In the genomic region with DNA sequence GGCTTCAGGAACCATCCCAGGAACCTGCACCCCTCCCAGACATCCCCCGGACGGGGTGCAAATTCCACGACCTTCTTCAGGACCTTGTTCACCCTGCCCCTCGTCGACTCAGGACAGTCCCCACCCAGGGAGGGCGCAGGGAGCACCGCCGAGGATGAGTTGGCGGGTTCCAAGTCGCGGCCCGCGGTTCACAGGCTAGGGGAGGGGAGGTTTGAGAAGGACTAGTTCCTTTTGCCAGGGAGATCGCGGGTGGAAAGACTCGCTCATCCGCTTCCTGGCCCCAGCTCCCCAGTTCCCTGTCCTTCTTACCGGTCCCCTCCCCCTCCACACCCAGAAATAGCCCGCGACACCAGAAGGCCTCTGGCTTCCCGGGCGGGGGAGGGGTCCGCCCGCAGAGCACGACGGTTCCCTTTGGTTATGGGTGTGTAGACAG, we compare ENCODE assay signal across 8 mouse cellular contexts. TPM values are rescaled to one million over a fixed set of nuclear protein-coding genes. Genes with fewer than 3 reads are reported as not detected.
DNase-seq lines count a peak whose midpoint lies in the region; ATAC-seq and TF ChIP-seq lines count a peak whose summit lies in the region.

TSS of gene Fam19a3 (minus strand) at position 370 of the 433 bp plus-strand sequence.

- peak in 1 of 2 experiments; percentile 10 for DNase-seq in cerebellum, adult 2 months
- no peak for DNase-seq in cerebellum, postnatal 4 days (ENCODE audit: low spot score in 2 of 2)
- peak; percentile 39 for DNase-seq in embryonic facial prominence, embryonic 10.5 days (ENCODE audit: low spot score)
- peak; percentile 40 to 74 for DNase-seq in kidney, postnatal 25 days
- peak; percentile 92 for DNase-seq in midbrain, embryonic 11.5 days (ENCODE audit: low spot score, missing footprints)
- DNase-seq in thymus, postnatal 4 days = peak; percentile 59
- no peak for DNase-seq in testis, postnatal 10 days (ENCODE audit: low spot score)

- H3K9me3 ChIP-seq in embryonic facial prominence, embryonic 10.5 days = no peaks in the 10 kb centered on the region
- H3K9me3 ChIP-seq in heart, embryonic 14.5 days (ENCODE audit: control insufficient read depth, low read length) = no peaks in the 10 kb centered on the region
- H3K9me3 ChIP-seq in midbrain, embryonic 11.5 days (ENCODE audit: control insufficient read depth, low read length) = no peaks in the 10 kb centered on the region

- H3K27me3 ChIP-seq in cerebellum, adult 2 months (ENCODE audit: control insufficient read depth, insufficient read depth, low read length) = no peaks in the 10 kb centered on the region; the same call in 1 of the 2 replicates
- H3K27me3 ChIP-seq in embryonic facial prominence, embryonic 10.5 days (replicated peaks; ENCODE audit: low read depth, poor library complexity, severe bottlenecking) = peaks cover 100% of the 10 kb centered on the region
- H3K27me3 ChIP-seq in heart, embryonic 14.5 days (ENCODE audit: control insufficient read depth, insufficient read depth, low read length) = peaks cover 10% of the 10 kb centered on the region
- peaks cover 81% of the 10 kb centered on the region for H3K27me3 ChIP-seq in midbrain, embryonic 11.5 days (ENCODE audit: control insufficient read depth, insufficient read depth, low read length)

- no peak for TF ChIP-seq POLR2A in cerebellum, adult 2 months (IDR thresholded peaks at IDR 0.05; ENCODE audit: borderline replicate concordance, insufficient read depth, low read length)

- peak within 1 kb of the TSS; percentile 18 for H3K4me3 ChIP-seq in cerebellum, adult 2 months (replicated peaks; ENCODE audit: insufficient read depth, low read depth, low read length)
- H3K4me3 ChIP-seq in embryonic facial prominence, embryonic 10.5 days = peak within 1 kb of the TSS; percentile 64
- peak within 1 kb of the TSS; percentile 67 to 71 for H3K4me3 ChIP-seq in heart, embryonic 14.5 days (ENCODE audit: control insufficient read depth in 1 of 2, insufficient read depth in 1 of 2, low read depth in 1 of 2, low read length in 2 of 2)
- H3K4me3 ChIP-seq in midbrain, embryonic 11.5 days (ENCODE audit: low read depth, low read length) = peak within 1 kb of the TSS; percentile 38

- H3K27ac ChIP-seq in cerebellum, adult 2 months (ENCODE audit: insufficient read depth, low read length) = no peak within 1 kb of the TSS
- H3K27ac ChIP-seq in embryonic facial prominence, embryonic 10.5 days (replicated peaks) = no peak within 1 kb of the TSS; the same call in 1 of the 2 replicates
- peak within 1 kb of the TSS; percentile 84 to 93 for H3K27ac ChIP-seq in heart, embryonic 14.5 days (replicated peaks in 1 of 2; ENCODE audit: control insufficient read depth in 1 of 2, insufficient read depth in 1 of 2, low read depth in 2 of 2, low read length in 2 of 2)
- H3K27ac ChIP-seq in midbrain, embryonic 11.5 days (ENCODE audit: low read depth, low read length) = no peak within 1 kb of the TSS

- H3K4me2 ChIP-seq in heart, embryonic 14.5 days (ENCODE audit: low read length) = peak within 1 kb of the TSS; percentile 98
- peak within 1 kb of the TSS; percentile 78 for H3K4me2 ChIP-seq in midbrain, embryonic 11.5 days

- no peaks in the 10 kb centered on the region for H3K36me3 ChIP-seq in embryonic facial prominence, embryonic 10.5 days (replicated peaks)
- H3K36me3 ChIP-seq in heart, embryonic 14.5 days (ENCODE audit: control insufficient read depth, insufficient read depth, low read length) = peaks cover 16% of the 10 kb centered on the region
- H3K36me3 ChIP-seq in midbrain, embryonic 11.5 days (ENCODE audit: control insufficient read depth, insufficient read depth, low read length) = no peaks in the 10 kb centered on the region

- TF ChIP-seq CTCF in cerebellum, adult 2 months (IDR thresholded peaks at IDR 0.05; ENCODE audit: borderline replicate concordance, insufficient read depth, low read depth, low read length) = no peak

- H3K9ac ChIP-seq in heart, embryonic 14.5 days (ENCODE audit: low read length) = peak within 1 kb of the TSS; percentile 78
- peak within 1 kb of the TSS; percentile 46 for H3K9ac ChIP-seq in midbrain, embryonic 11.5 days (ENCODE audit: low read length)

- WGBS in cerebellum, adult 2 months = under 1% methylated on average over 26 of the region's 26 CpGs
- WGBS in embryonic facial prominence, embryonic 10.5 days = under 1% methylated on average over 26 of the region's 26 CpGs
- 0% methylated on average over 26 of the region's 26 CpGs for WGBS in heart, embryonic 14.5 days
- WGBS in midbrain, embryonic 11.5 days = under 1% methylated on average over 26 of the region's 26 CpGs

- ATAC-seq in heart, embryonic 14.5 days (ENCODE audit: insufficient number of reproducible peaks, insufficient read depth, low FRiP score, low read depth) = peak; percentile 55
- ATAC-seq in midbrain, embryonic 11.5 days (ENCODE audit: low FRiP score) = peak; percentile 26; the same call in 1 of the 2 replicates

- no peaks in the 10 kb centered on the region for H3K4me1 ChIP-seq in cerebellum, adult 2 months (ENCODE audit: control insufficient read depth, insufficient read depth, low read length)
- peaks cover 31% of the 10 kb centered on the region for H3K4me1 ChIP-seq in embryonic facial prominence, embryonic 10.5 days
- peaks cover 17 to 21% of the 10 kb centered on the region in 2 experiments for H3K4me1 ChIP-seq in heart, embryonic 14.5 days (ENCODE audit: control insufficient read depth in 2 of 2, insufficient read depth in 2 of 2, low read length in 2 of 2)
- peaks cover 20% of the 10 kb centered on the region for H3K4me1 ChIP-seq in midbrain, embryonic 11.5 days (ENCODE audit: control insufficient read depth, insufficient read depth, low read length)

RNA-seq across cellular contexts. Expression of gene Fam19a3, which starts in this region (rescaled TPM):
- polyA plus RNA-seq in cerebellum, adult 2 months (2012; rRNA removed) = 0.41 and 0.43 TPM in 2 replicates
- polyA plus RNA-seq in embryonic facial prominence, embryonic 10.5 days (2016; fragmentation: Nextera tagmentation; extraction: Ambion mirVana) = 0.04 and 0.10 TPM in 2 replicates
- polyA plus RNA-seq in heart, embryonic 14.5 days (2014; fragmentation: Nextera tagmentation; extraction: Ambion mirVana) = 1.0 and 1.9 TPM in 2 replicates
- polyA plus RNA-seq in midbrain, embryonic 11.5 days (2014; fragmentation: Nextera tagmentation; extraction: Ambion mirVana) = not detected in 2 replicates

Comparison
In these comparisons a context has a peak if more than half of its experiments do, and no peak if none do; other contexts are left out.
1. Peak in DNase-seq and H3K4me3 ChIP-seq in embryonic facial prominence, embryonic 10.5 days; RNA of the gene not detected or under 1 TPM.
2. Peak in DNase-seq, ATAC-seq, H3K4me3 ChIP-seq, H3K9ac ChIP-seq and H3K4me2 ChIP-seq in midbrain, embryonic 11.5 days; RNA of the gene not detected or under 1 TPM.
3. DNase-seq: peak in kidney, postnatal 25 days (2 of 2) and thymus, postnatal 4 days (single experiment); none in cerebellum, postnatal 4 days (0 of 2) and testis, postnatal 10 days (single experiment).
4. H3K27ac ChIP-seq: peak in heart, embryonic 14.5 days (2 of 2); none in cerebellum, adult 2 months (single experiment), embryonic facial prominence, embryonic 10.5 days (single experiment) and midbrain, embryonic 11.5 days (single experiment).
5. H3K4me3 ChIP-seq: peak in every context shown above with its lines; median percentile 69 in heart, embryonic 14.5 days; 64 in embryonic facial prominence, embryonic 10.5 days; 38 in midbrain, embryonic 11.5 days; 18 in cerebellum, adult 2 months.